ENCODE assay signal across 1 mouse cellular context in genomic region chr2:28514489-28514888, GRCm38 (mm10).
A peak's percentile ranks its signal among the peaks of the same experiment; 100 is the strongest.
TF ChIP-seq lines count a peak whose summit lies in the region.

No protein-coding gene starts in this region.

TF ChIP-seq in CH12.LX, 34 proteins besides CTCF, POLR2A, EP300 and RAD21:
- TF ChIP-seq KAT2A (IDR thresholded peaks at IDR 0.05; ENCODE audit: insufficient replicate concordance, low read length) (no peak), ELF1 (IDR thresholded peaks at IDR 0.05; ENCODE audit: low read depth, low read length) (no peak), JUN (IDR thresholded peaks at IDR 0.05; ENCODE audit: insufficient read depth, low read depth, low read length) (no peak), MAZ (IDR thresholded peaks at IDR 0.05; ENCODE audit: low read depth, low read length) (peak; percentile 93), UBTF (IDR thresholded peaks at IDR 0.05; ENCODE audit: low read depth, low read length) (no peak), CHD2 (IDR thresholded peaks at IDR 0.05; ENCODE audit: low read length) (peak; percentile 84), SMC3 (IDR thresholded peaks at IDR 0.05; ENCODE audit: low read depth, low read length) (peak; percentile 83), TCF12 (IDR thresholded peaks at IDR 0.05; ENCODE audit: low read depth, low read length) (peak; percentile 38; the same call in 1 of the 2 replicates), SIN3A (IDR thresholded peaks at IDR 0.05; ENCODE audit: low read length) (peak; percentile 78), IRF4 (IDR thresholded peaks at IDR 0.05; ENCODE audit: low read depth, low read length) (0 out of 2 replicates have a peak, but pooled peaks have one; percentile 52), MXI1 (IDR thresholded peaks at IDR 0.05; ENCODE audit: low read depth, low read length) (0 out of 2 replicates have a peak, but pooled peaks have one; percentile 8)
